Mouse (Mus musculus) hindbrain, embryonic 11.5 days (tissue): ENCODE results near the gene Itgad. TPM values are rescaled to one million over a fixed set of nuclear protein-coding genes. Genes with fewer than 3 reads are reported as not detected.
A peak's percentile ranks its signal among the peaks of the same experiment; 100 is the strongest.

Source experiments
- ATAC-seq: fragments of 200-750 bp; cut with Nextera tagmentation; 2 replicates; pipeline ENCODE4 v1.8.0; 2017; ENCODE audit warnings: mild to moderate bottlenecking, moderate TSS enrichment, moderate library complexity; ENCODE audit not compliant: low FRiP score
- DNase-seq: peaks from one replicate; pipeline ENCODE4 v3.0.0-alpha.2; 2015; ENCODE audit warnings: low spot score
- H3K27ac ChIP-seq: fragments of 300-500 bp; sonication (generic); 2 replicates; pipeline ENCODE4 v1.5.1; 2014; ENCODE audit warnings: mild to moderate bottlenecking, low read depth, low read length
- H3K27me3 ChIP-seq: fragments of 300-500 bp; sonication (generic); 2 replicates; pipeline ENCODE4 v1.6.1; 2014; ENCODE audit warnings: mild to moderate bottlenecking, low read length, moderate library complexity, mixed read lengths; ENCODE audit not compliant: control insufficient read depth, insufficient read depth
- H3K36me3 ChIP-seq: fragments of 300-500 bp; sonication (generic); 2 replicates; pipeline ENCODE4 v1.6.1; 2014; ENCODE audit warnings: mild to moderate bottlenecking, low read length, moderate library complexity, mixed read lengths; ENCODE audit not compliant: control insufficient read depth, insufficient read depth
- H3K4me1 ChIP-seq: fragments of 300-500 bp; sonication (generic); replicated peaks from 2 replicates; pipeline ENCODE4 v1.6.1; 2014; ENCODE audit warnings: low read length, mixed read lengths; ENCODE audit not compliant: control insufficient read depth, insufficient read depth
- H3K4me2 ChIP-seq: fragments of 300-500 bp; sonication (generic); replicated peaks from 2 replicates; pipeline ENCODE4 v1.6.1; 2014; ENCODE audit warnings: mild to moderate bottlenecking, low read depth, low read length
- H3K4me3 ChIP-seq: fragments of 300-500 bp; sonication (generic); 2 replicates; pipeline ENCODE4 v1.5.1; 2014; ENCODE audit warnings: low read depth, low read length
- H3K9ac ChIP-seq: fragments of 300-500 bp; sonication (generic); 2 replicates; pipeline ENCODE4 v1.6.1; 2014; ENCODE audit warnings: low read depth, low read length
- H3K9me3 ChIP-seq: fragments of 300-500 bp; sonication (generic); 2 replicates; pipeline ENCODE4 v1.6.1; 2016; ENCODE audit warnings: low read length; ENCODE audit not compliant: control insufficient read depth
- WGBS: fragments of 180-500 bp; shearing (Covaris S2); extraction: QIAGEN DNeasy Blood & Tissue Kit; methylation state at CpG from one replicate; pipeline ENCODE4 v1.1.7; 2014; 5-methylcytosine and 5-hydroxymethylcytosine counted together
- polyA plus RNA-seq: library from polyadenylated mRNA; unstranded; fragments of >200 nt; fragmentation: Nextera tagmentation; extraction: Ambion mirVana; gene quantifications from 2 replicates; pipeline ENCODE4 v1.2.1, GENCODE M21; 2014

Itgad gene
- polyA plus RNA-seq, 1 experiment from 2014 or later, result not detected

DNA sequence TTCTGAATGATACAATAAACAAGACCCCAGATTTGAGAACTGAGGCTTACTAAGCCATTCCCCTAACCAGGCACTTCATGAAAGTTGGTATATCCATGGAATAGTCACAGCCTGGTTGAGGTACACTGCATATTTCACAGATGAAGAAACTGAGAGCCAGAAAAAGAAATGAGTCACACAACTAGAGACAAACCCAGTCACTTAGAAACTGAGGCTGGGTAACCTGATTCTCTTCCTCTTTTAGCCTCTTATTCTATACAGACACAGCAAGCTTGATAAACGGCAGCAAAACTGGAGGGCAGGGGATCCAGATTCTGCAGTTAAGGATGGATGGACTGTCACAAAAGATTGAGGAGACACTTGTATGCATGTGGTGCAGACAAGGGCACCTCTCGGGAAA, 80.6 kb downstream of the Itgad start:
- 82% methylated on average over 2 of the region's 2 CpGs for WGBS

DNA sequence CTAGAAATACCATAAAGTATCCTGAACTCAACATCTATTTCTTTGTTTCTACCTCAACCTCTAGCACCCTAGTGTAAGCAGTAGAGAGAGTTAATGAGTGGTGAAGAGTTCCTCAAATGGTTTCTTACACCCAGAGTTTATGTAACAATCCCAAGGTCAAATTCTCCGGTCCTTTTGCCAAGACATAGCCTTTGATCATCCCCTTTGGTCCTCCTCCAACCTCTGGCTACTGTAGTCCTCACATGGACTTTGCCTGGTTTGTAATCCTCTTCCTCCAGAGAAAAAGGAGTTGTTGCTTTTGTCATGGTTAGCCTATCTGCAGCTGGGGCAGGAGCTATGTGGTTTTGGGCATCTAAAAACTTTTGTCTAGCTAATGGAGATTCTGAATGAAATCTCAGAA, 81.3 kb downstream of the Itgad start:
- Histone ChIP-seq H3K9ac (no peak overlapping the region), H3K27me3 (no peaks in the 10 kb centered on the region), H3K9me3 (no peaks in the 10 kb centered on the region), H3K4me1 (0 out of 2 replicates have a peak, but pooled peaks cover 4% of the 10 kb centered on the region), H3K4me3 (no peak overlapping the region), H3K36me3 (no peaks in the 10 kb centered on the region), H3K4me2 (no peak overlapping the region), H3K27ac (no peak overlapping the region)
- no peak for ATAC-seq
- DNase-seq, result no peak
- 83% methylated on average over 1 of the region's 1 CpGs for WGBS

More for the DNA sequence above, 80.6 kb downstream of the Itgad start:
- no peak overlapping the region for H3K4me2 ChIP-seq
- H3K27me3 ChIP-seq, result no peaks in the 10 kb centered on the region
- no peak overlapping the region for H3K27ac ChIP-seq
- no peak for DNase-seq
- no peak overlapping the region for H3K9ac ChIP-seq
- no peak for ATAC-seq
- no peaks in the 10 kb centered on the region for H3K9me3 ChIP-seq
- H3K36me3 ChIP-seq, result no peaks in the 10 kb centered on the region
- H3K4me1 ChIP-seq, result 0 out of 2 replicates have a peak, but pooled peaks cover 4% of the 10 kb centered on the region
- no peak overlapping the region for H3K4me3 ChIP-seq

DNA sequence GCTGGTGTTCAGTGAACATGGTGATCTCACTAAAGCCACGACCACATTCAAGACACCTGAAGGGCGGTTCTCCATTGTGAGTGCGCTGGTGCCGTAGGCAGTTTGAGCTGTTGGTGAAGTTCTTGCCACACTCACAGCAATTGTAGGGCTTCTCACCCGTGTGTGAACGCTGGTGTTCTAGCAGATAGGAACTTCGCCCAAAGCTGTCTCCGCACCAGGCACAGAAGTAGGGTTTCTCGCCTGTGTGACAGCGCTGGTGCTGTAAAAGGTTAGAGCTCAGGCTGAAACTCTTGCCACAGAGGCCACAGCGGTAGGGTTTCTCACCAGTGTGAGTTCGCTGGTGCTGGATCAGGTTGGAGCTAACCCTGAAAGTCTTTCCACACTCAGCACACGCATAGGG, 82.2 kb downstream of the Itgad start:
- H3K4me2 ChIP-seq, result no peak overlapping the region
- H3K36me3 ChIP-seq, result no peaks in the 10 kb centered on the region
- no peaks in the 10 kb centered on the region for H3K27me3 ChIP-seq
- no peak overlapping the region for H3K27ac ChIP-seq
- no peaks in the 10 kb centered on the region for H3K9me3 ChIP-seq
- 0 out of 2 replicates have a peak, but pooled peaks cover 4% of the 10 kb centered on the region for H3K4me1 ChIP-seq
- H3K4me3 ChIP-seq, result no peak overlapping the region
- 95% methylated on average over 13 of the region's 13 CpGs for WGBS
- ATAC-seq (no peak), DNase-seq (no peak)
- H3K9ac ChIP-seq, result no peak overlapping the region

DNA sequence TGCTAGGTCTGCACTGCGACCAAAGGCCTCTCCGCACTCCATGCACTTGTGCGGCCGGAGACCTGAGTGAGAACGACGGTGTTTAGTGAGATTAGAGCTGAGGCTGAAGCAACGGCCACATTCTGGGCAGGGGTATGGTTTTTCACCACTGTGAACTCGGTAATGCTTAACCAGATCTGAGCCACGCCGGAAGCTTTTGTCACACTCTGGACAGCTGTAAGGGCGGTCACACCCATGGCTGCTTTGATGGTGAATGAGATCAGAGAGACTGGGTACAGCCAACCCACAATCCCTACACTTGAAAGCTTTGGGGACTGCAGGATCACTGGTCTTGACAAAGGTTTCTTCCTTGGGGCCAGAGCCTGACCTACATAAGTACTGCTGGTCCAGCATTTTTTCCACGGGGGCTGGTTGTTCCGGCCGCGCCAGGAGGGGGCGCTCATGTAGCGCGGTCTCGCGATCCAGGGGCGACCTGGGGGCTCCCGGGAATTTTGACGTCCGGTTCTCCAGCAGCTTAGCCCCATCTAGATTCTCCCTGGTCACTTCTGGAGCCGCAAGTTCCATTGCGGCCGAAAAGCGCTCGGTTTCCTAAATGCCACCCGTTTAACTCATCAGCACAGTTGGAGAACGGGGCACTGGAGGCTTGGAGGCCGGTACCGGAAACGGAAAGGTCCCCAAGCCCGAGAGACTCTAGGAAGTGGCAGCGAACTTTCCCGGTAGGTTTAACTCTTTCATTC, 82.8 kb downstream of the Itgad start, which contains the start of gene Armc5:
Gene Armc5, plus strand, starts transcription at position 487 of the 737 bp plus-strand sequence.
- Histone ChIP-seq H3K27ac (peak within 1 kb of the TSS; percentile 94), H3K4me3 (peak within 1 kb of the TSS; percentile 70), H3K27me3 (no peaks in the 10 kb centered on the region), H3K36me3 (no peaks in the 10 kb centered on the region), H3K4me1 (0 out of 2 replicates have a peak, but pooled peaks cover 4% of the 10 kb centered on the region), H3K9ac (peak within 1 kb of the TSS; percentile 87), H3K9me3 (no peaks in the 10 kb centered on the region), H3K4me2 (peak within 1 kb of the TSS; percentile 81)
- WGBS, result 26% methylated on average over 37 of the region's 37 CpGs
- peak; percentile 91 for DNase-seq
- ATAC-seq, result peak; percentile 22; the same call in 1 of the 2 replicates

DNA sequence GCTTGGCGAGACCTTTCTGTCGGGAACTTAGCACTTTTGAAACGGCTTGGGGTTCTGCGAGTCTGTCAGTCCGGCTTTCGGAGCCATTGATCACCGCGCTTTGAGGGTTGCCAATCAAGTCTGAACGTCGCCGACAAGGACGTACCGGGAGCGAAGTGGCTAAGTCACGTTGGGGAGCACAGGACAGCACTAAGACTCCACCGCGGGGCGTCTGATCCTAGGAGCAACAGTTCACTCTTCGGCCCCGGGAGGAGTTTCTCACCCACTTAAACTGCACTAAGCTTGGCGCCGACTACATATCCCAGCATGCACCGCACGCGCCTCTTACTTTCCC, 83.4 kb downstream of the Itgad start:
- H3K27me3 ChIP-seq, result no peaks in the 10 kb centered on the region
- H3K4me2 ChIP-seq, result peak overlapping the region; percentile 81
- under 1% methylated on average over 25 of the region's 25 CpGs for WGBS
- 0 out of 2 replicates have a peak, but pooled peaks cover 4% of the 10 kb centered on the region for H3K4me1 ChIP-seq
- peak overlapping the region; percentile 87 for H3K9ac ChIP-seq
- H3K36me3 ChIP-seq, result no peaks in the 10 kb centered on the region
- no peak for ATAC-seq
- H3K9me3 ChIP-seq, result no peaks in the 10 kb centered on the region
- DNase-seq, result no peak
- peak overlapping the region; percentile 94 for H3K27ac ChIP-seq
- H3K4me3 ChIP-seq, result peak overlapping the region; percentile 70

DNA sequence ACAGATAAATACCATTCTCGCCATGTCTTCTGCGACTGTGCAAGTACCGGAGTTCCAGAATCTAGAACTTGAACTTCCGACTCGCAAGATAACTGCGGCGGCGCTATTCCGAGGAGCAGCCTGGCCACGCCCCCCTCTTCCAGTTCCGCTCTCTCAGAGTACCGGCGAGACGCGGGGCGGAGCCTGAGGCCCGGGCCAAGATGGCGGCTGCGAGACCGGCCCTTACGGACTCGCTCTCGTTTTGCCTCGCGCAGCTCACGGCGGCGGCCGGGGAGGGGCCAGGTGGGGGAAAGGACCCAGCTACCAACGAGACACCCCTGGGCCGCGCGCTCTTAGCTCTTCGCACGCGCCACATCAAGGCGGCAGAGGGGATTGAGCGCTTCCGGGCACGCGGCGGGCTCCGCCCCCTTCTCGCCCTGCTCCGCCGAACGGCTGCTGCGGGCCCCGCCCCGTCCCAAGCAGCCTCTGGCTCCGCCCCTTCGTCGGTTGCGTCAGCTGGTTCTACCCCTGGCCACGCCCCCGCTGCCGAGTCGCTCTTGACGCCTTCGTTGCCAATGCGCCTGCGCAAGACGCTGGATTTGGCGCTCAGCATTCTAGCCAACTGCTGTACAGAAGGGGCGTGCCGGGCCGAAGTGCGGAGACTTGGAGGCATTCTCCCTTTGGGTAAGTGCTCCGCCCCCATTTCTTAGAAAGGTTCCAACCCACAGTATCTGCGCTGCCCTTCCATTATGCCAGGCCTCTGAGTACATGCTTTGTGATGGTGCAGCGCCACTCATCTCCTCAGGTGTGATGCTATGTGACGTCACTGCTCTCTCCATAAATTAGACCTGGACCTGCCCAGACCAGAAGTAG, 84.0 kb downstream of the Itgad start, which contains the start of gene 9130023H24Rik:
Gene 9130023H24Rik, minus strand, starts transcription at position 105 of the 852 bp plus-strand sequence.
- H3K9ac ChIP-seq, result peak within 1 kb of the TSS; percentile 87
- peak; percentile 93 for ATAC-seq
- H3K9me3 ChIP-seq, result no peaks in the 10 kb centered on the region
- WGBS, result under 1% methylated on average over 70 of the region's 72 CpGs
- no peaks in the 10 kb centered on the region for H3K27me3 ChIP-seq
- peak; percentile 100 for DNase-seq
- H3K4me1 ChIP-seq, result 0 out of 2 replicates have a peak, but pooled peaks cover 4% of the 10 kb centered on the region
- H3K27ac ChIP-seq, result peak within 1 kb of the TSS; percentile 94
- H3K36me3 ChIP-seq, result no peaks in the 10 kb centered on the region
- H3K4me2 ChIP-seq, result peak within 1 kb of the TSS; percentile 81
- peak within 1 kb of the TSS; percentile 70 for H3K4me3 ChIP-seq

DNA sequence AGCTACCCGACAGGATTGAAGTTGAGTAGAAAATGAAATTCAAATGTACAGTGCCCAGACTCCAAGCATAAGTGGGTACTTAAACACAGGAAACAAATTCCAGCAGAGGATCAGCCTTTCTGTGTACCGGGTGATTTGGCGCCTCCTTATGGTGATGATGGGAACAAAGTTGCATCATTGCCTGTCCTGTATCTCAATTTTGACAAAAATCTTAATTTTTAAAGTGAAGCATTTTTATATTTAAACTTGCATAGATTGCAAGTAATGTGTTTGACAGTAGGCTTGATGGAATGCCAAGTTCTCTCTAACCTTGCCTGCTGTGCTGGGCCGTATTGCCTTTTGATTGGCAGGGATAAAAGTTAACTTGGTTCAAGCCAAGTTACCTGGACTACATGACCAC, 84.8 kb downstream of the Itgad start:
- Histone ChIP-seq H3K36me3 (no peaks in the 10 kb centered on the region), H3K4me2 (no peak overlapping the region), H3K4me1 (0 out of 2 replicates have a peak, but pooled peaks cover 4% of the 10 kb centered on the region), H3K9me3 (no peaks in the 10 kb centered on the region), H3K27me3 (no peaks in the 10 kb centered on the region), H3K9ac (no peak overlapping the region), H3K4me3 (peak overlapping the region; percentile 70), H3K27ac (no peak overlapping the region)
- DNase-seq (peak; percentile 55), ATAC-seq (no peak)
- WGBS, result 33% methylated on average over 4 of the region's 4 CpGs

DNA sequence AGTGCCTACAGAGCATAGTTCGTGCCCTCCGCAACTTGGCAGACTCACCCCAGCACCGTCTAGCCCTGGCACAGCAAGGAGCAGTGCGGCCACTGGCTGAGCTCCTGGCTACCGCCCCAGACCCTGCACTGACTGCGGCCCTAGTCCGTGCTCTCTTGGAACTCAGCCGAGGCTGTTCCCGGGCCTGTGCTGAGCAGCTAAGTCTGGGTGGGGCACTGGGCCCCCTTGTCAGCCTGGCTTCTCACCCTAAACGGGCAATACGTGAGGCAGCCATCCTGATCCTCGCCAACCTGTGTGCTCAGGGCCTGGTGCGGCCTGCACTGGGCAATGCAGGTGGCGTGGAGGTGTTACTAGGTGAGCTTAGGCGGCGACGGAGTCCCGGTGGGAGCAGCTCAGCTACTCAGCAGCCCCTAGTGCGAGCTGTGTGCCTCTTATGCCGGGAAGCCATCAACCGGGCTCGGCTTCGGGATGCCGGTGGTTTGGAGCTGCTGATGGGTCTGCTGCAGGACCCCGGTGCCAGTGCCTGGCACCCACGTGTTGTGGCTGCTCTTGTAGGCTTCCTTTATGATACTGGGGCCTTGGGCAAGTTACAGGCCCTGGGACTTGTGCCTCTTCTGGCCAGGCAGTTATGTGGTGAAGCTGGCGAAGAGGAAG, 86.1 kb downstream of the Itgad start:
- ATAC-seq, result no peak
- no peak overlapping the region for H3K4me2 ChIP-seq
- no peaks in the 10 kb centered on the region for H3K36me3 ChIP-seq
- H3K9me3 ChIP-seq, result no peaks in the 10 kb centered on the region
- no peak overlapping the region for H3K4me3 ChIP-seq
- DNase-seq, result no peak
- 96% methylated on average over 27 of the region's 27 CpGs for WGBS
- no peaks in the 10 kb centered on the region for H3K27me3 ChIP-seq
- no peak overlapping the region for H3K9ac ChIP-seq
- 0 out of 2 replicates have a peak, but pooled peaks cover 4% of the 10 kb centered on the region for H3K4me1 ChIP-seq
- no peak overlapping the region for H3K27ac ChIP-seq
